28 mouse cellular contexts compared by ENCODE assay signal in the genomic region with DNA sequence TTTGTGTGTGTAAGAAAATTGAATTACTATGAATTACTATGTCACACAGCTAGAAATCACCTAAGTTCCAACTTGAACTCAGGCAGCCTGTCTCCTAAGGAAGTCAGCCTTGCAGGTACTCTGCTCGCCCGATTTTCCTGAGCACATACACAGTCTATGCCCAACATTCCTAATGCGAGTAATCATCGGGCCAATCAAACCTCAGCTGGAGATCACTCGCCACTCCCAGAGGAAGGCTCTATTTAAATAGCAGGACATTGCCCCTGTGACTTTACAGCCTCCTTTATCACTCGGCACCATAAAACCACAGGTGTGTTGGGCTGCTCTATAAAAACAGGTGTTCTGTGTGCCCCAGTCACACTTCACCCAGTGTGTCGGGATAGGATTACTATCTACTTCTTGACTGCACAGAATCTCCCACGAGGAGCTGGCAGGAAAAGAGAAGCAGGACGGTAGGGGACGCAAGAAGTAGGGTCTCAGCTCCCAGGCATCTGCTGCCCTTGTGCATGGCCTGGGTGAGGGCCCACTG. TPM values are rescaled to one million over a fixed set of nuclear protein-coding genes. Genes with fewer than 3 reads are reported as not detected.
DNase-seq lines count a peak whose midpoint lies in the region; ATAC-seq and TF ChIP-seq lines count a peak whose summit lies in the region.
"Had no signal": no experiment of that assay in that cellular context is flagged by ENCODE, and none has a peak within 500 bp of the region (broad histone marks: within the 10 kb centered on the region; RNA-seq: fewer than 3 reads in every experiment).

No protein-coding gene starts in this region.

- H3K27me3 ChIP-seq in E14TG2a.4 (ENCODE audit: insufficient read depth, low read length) = no peaks in the 10 kb centered on the region
- H3K27me3 ChIP-seq in intestine, embryonic 15.5 days (replicated peaks) = no peaks in the 10 kb centered on the region
- H3K27me3 ChIP-seq in stomach, embryonic 15.5 days (replicated peaks) = no peaks in the 10 kb centered on the region

- intact Hi-C loops in gastrocnemius, adult 2 months (cut with DNase I) = no loop called here

- H3K9ac ChIP-seq in intestine, embryonic 15.5 days = no peak overlapping the region
- H3K9ac ChIP-seq in stomach, embryonic 15.5 days = no peak overlapping the region
- H3K9ac ChIP-seq: embryonic facial prominence, embryonic 12.5 days; heart, embryonic 13.5 days; hindbrain, embryonic 14.5 days; limb, embryonic 12.5 days; liver, embryonic 15.5 days; midbrain, embryonic 15.5 days; neural tube, embryonic 15.5 days had no signal

- H3K4me1 ChIP-seq in E14TG2a.4 (replicated peaks; ENCODE audit: low read depth, low read length) = peaks cover 60% of the 10 kb centered on the region
- peaks cover 36% of the 10 kb centered on the region for H3K4me1 ChIP-seq in intestine, embryonic 15.5 days (replicated peaks)
- peaks cover 40% of the 10 kb centered on the region for H3K4me1 ChIP-seq in stomach, embryonic 15.5 days

- no peaks in the 10 kb centered on the region for H3K9me3 ChIP-seq in E14TG2a.4 (ENCODE audit: low read length)
- H3K9me3 ChIP-seq in intestine, embryonic 15.5 days = no peaks in the 10 kb centered on the region
- H3K9me3 ChIP-seq in stomach, embryonic 15.5 days = no peaks in the 10 kb centered on the region
- H3K9me3 ChIP-seq: embryonic facial prominence, embryonic 12.5 days; heart, embryonic 13.5 days; limb, embryonic 12.5 days; liver, embryonic 15.5 days; midbrain, embryonic 10.5 days; midbrain, embryonic 15.5 days; neural tube, embryonic 15.5 days had no signal

- H3K27ac ChIP-seq in gastrocnemius, adult 2 months = no peak overlapping the region
- H3K27ac ChIP-seq in intestine, embryonic 15.5 days = peak overlapping the region; percentile 91
- H3K27ac ChIP-seq in stomach, embryonic 15.5 days = peak overlapping the region; percentile 79
- H3K27ac ChIP-seq: embryonic facial prominence, embryonic 12.5 days; heart, embryonic 13.5 days; hindbrain, embryonic 14.5 days; limb, embryonic 12.5 days; liver, embryonic 15.5 days; midbrain, embryonic 10.5 days; midbrain, embryonic 15.5 days; neural tube, embryonic 15.5 days had no signal

- peak; percentile 83 for ATAC-seq in intestine, embryonic 15.5 days
- ATAC-seq in stomach, embryonic 15.5 days (ENCODE audit: insufficient read depth, low FRiP score, low read depth) = no peak
- ATAC-seq: forebrain, embryonic 14.5 days; midbrain, embryonic 15.5 days had no signal

- 35% methylated on average over 10 of the region's 10 CpGs for WGBS in intestine, embryonic 15.5 days
- 50% methylated on average over 10 of the region's 10 CpGs for WGBS in stomach, embryonic 15.5 days

- no peak overlapping the region for H3K4me3 ChIP-seq in gastrocnemius, adult 2 months
- 0 out of 2 replicates have a peak overlapping the region, but pooled peaks have one; percentile 8 for H3K4me3 ChIP-seq in E14TG2a.4 (replicated peaks; ENCODE audit: low read length)
- no peak overlapping the region for H3K4me3 ChIP-seq in intestine, embryonic 15.5 days (replicated peaks)
- H3K4me3 ChIP-seq in stomach, embryonic 15.5 days (replicated peaks) = no peak overlapping the region
- H3K4me3 ChIP-seq: embryonic facial prominence, embryonic 12.5 days; heart, embryonic 13.5 days; limb, embryonic 12.5 days; liver, embryonic 15.5 days; midbrain, embryonic 10.5 days; midbrain, embryonic 15.5 days; neural tube, embryonic 15.5 days had no signal

- H3K36me3 ChIP-seq in E14TG2a.4 (ENCODE audit: insufficient read depth, low read length) = no peaks in the 10 kb centered on the region
- H3K36me3 ChIP-seq in intestine, embryonic 15.5 days = no peaks in the 10 kb centered on the region
- no peaks in the 10 kb centered on the region for H3K36me3 ChIP-seq in stomach, embryonic 15.5 days
- H3K36me3 ChIP-seq: embryonic facial prominence, embryonic 12.5 days; heart, embryonic 13.5 days; limb, embryonic 12.5 days; liver, embryonic 15.5 days; midbrain, embryonic 10.5 days; midbrain, embryonic 15.5 days; neural tube, embryonic 15.5 days had no signal

- peak overlapping the region; percentile 47 for H3K4me2 ChIP-seq in intestine, embryonic 15.5 days (replicated peaks)
- peak overlapping the region; percentile 22; the same call in 1 of the 2 replicates for H3K4me2 ChIP-seq in stomach, embryonic 15.5 days
- H3K4me2 ChIP-seq: embryonic facial prominence, embryonic 12.5 days; heart, embryonic 13.5 days; hindbrain, embryonic 14.5 days; limb, embryonic 12.5 days; liver, embryonic 15.5 days; midbrain, embryonic 15.5 days; neural tube, embryonic 15.5 days had no signal

- no peak for TF ChIP-seq CTCF in gastrocnemius, adult 2 months (IDR thresholded peaks at IDR 0.05)
- no peak for TF ChIP-seq CTCF in E14TG2a.4 (conservative IDR thresholded peaks at IDR 0.05; ENCODE audit: low read length)

- peak; percentile 14 for DNase-seq in gastrocnemius, adult 2 months
- DNase-seq in gastrocnemius, postnatal 4 days (ENCODE audit: low spot score in 2 of 2) = no peak
- no peak for DNase-seq in T-cell, adult 2 months (ENCODE audit: low spot score)
- no peak for DNase-seq in cerebellum, adult 11 months
- DNase-seq in B cell, adult 2 months = no peak
- DNase-seq: adrenal gland, postnatal 10 days; cerebellum, adult 9-10 months; embryo, embryonic 11 days; gastrocnemius, postnatal 36 days; heart, postnatal 10 days; kidney, adult 9 months; kidney, postnatal 14 days; layer of hippocampus, adult 9-11 months; lung, postnatal 10 days; retina, postnatal 1 day; right cerebral cortex, postnatal 14 days had no signal

RNA-seq across cellular contexts. Expression of a gene that starts 8.8 kb away (rescaled TPM):
- total RNA-seq in gastrocnemius, adult 2 months (2021) = 10 to 100 TPM in 1 of 2 experiments, 1 to 10 TPM in 1; 9.5 to 11.1 TPM
- total RNA-seq in gastrocnemius, postnatal 4 days (2021) = 10 to 100 TPM; 29.5 to 30.0 TPM
- polyA plus RNA-seq in intestine, embryonic 15.5 days (2015; fragmentation: Nextera tagmentation; extraction: Ambion mirVana) = 55.7 and 67.4 TPM in 2 replicates
- 64.4 and 67.1 TPM in 2 replicates for polyA plus RNA-seq in stomach, embryonic 15.5 days (2015; fragmentation: Nextera tagmentation; extraction: Ambion mirVana)
